Mouse (Mus musculus): Measurements from ENCODE around the gene Plekhm3. TPM values are rescaled to one million over a fixed set of nuclear protein-coding genes. Genes with fewer than 3 reads are reported as not detected.

Plekhm3 gene
- polyA plus RNA-seq, 1 experiment: 4.5 TPM

DNA sequence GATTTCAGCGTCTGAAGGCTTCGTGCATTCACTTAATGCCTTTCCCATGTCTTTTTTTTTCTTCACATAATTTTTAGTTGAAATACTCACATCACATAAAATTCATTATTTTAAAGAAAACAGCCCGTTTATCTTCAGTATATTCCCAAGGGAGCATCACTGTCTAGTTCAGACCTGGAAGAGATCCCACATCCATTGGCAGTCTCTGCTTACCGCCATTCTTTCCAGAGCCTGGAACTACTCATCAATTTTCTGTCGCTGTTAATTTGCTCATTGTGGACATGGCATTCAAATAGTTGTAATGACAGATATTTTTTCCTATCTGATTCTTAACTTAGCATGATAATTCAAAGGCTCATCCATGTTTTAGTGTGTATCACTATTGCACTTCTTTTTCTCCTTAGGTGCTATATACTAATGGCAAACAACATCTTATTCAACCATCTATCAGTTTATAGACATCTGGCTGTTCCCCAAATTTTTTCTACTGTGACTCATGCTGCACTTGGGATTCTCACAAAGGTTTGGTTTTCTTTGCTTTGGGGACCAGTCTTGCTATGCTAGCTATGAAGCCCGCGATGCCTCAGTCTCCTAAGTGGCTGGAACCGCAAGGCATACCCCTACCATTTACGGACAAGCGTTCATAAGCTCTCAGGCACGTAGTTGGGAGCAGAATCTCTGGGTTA lies 96.2 kb downstream of the Plekhm3 start:
- no peak overlapping the region for H3K27ac ChIP-seq (ENCODE audit: control insufficient read depth, insufficient read depth, low read depth, low read length, poor library complexity)
- no peak overlapping the region for H3K4me3 ChIP-seq (replicated peaks; ENCODE audit: control insufficient read depth, low read depth, low read length)
- no peak for TF ChIP-seq CTCF (IDR thresholded peaks at IDR 0.05; ENCODE audit: control insufficient read depth, insufficient read depth, low read length)
- WGBS: 88% methylated on average over 11 of the region's 11 CpGs
- no peaks in the 10 kb centered on the region for H3K4me1 ChIP-seq (ENCODE audit: control insufficient read depth, insufficient read depth, low read length)

DNA sequence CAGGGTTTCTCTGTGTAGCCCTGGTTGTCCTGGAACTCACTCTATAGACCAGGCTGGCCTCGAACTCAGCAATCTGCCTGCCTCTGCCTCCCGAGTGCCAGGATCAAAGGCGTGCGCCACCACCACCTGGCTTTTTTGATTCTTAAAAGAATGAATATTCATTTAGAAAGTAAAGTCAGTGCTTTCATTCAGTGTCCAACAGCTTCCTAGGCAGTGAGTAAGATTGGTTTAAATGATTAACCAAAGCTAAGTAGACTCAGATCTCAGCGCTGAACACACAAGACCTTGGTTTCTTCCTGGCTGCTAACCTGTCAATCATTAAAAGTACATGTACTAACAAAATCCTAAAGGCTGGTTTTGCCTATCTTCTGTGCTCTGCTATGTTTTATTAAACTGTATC lies 96.8 kb downstream of the Plekhm3 start:
- 91% methylated on average over 5 of the region's 5 CpGs for WGBS
- no peak for TF ChIP-seq CTCF (IDR thresholded peaks at IDR 0.05; ENCODE audit: control insufficient read depth, insufficient read depth, low read length)
- TF ChIP-seq POLR2A (IDR thresholded peaks at IDR 0.05; ENCODE audit: borderline replicate concordance, control insufficient read depth, low read depth, low read length): no peak
- Histone ChIP-seq H3K27ac (ENCODE audit: control insufficient read depth, insufficient read depth, low read depth, low read length, poor library complexity) (no peak overlapping the region), H3K4me1 (ENCODE audit: control insufficient read depth, insufficient read depth, low read length) (no peaks in the 10 kb centered on the region), H3K4me3 (replicated peaks; ENCODE audit: control insufficient read depth, low read depth, low read length) (no peak overlapping the region)

DNA sequence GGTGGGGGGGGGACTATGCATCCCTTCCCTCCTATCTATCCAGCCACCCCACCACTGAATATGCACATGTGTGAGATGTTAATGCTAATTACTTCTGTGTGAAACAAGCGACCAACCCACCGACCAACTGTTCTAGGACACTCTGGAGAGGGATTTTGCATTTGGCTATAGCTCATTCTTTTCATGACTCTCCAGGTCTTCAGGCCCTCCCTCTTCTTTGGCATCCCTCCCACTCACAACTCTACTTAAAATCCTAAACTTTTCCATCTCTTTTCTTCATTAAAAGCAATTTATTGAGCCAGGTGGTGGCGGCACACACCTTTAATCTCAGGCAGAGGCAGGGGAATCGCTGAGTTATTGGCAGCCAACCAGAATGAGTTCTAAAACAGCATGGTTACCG lies 101.8 kb downstream of the Plekhm3 start:
- no peak overlapping the region for H3K27ac ChIP-seq (ENCODE audit: control insufficient read depth, insufficient read depth, low read depth, low read length, poor library complexity)
- H3K4me3 ChIP-seq (replicated peaks; ENCODE audit: control insufficient read depth, low read depth, low read length): no peak overlapping the region
- WGBS: 82% methylated on average over 5 of the region's 5 CpGs
- H3K4me1 ChIP-seq (ENCODE audit: control insufficient read depth, insufficient read depth, low read length): no peaks in the 10 kb centered on the region
- no peak for TF ChIP-seq CTCF (IDR thresholded peaks at IDR 0.05; ENCODE audit: control insufficient read depth, insufficient read depth, low read length)
- TF ChIP-seq POLR2A (IDR thresholded peaks at IDR 0.05; ENCODE audit: borderline replicate concordance, control insufficient read depth, low read depth, low read length): no peak

DNA sequence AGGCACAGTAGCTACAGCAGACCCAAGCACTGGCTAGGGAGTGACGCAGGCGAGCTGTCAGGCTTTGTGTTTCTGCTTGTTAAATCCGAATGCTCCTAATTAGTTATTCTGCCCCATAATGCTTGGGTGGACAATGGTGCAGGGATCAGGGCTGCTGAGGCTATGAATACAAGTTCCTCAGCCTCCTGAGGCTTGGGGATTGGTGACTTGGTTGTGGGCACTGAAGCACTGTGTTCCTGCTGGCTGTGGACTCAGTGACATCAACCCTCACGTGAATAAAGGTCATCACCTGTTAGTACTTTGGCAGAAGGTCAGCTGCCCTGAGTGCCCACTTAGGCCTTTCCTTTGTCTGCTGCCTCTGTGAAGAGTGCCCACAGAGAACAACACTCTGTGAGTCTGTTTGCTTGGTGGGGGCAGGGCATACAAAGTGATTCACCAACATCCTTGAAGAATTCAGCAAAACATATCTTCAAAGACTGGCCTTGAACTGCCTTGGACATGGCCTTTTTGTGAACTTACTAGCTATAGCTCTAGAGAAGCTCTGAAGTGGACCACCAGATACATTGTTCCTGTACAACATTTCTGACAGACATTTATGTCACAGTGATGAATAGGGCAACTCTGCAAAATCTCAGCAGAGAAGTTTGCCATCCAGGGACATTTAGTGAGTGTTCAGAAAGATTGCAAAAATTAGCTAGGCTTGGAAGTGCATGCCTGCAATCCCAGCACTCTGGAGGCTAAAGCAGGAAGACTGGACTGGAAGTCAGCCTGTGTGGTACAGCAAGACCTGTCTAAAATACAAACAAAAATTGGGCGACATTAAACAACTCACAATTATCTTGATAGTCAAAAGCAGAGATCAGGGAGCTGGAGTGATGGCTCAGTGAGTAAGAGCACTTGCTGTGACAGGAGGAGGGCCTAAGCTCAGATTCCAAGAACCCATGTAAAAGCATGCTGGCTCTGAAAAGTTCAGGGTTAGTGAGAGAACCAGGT lies 102.6 kb downstream of the Plekhm3 start:
- WGBS: 78% methylated on average over 5 of the region's 5 CpGs
- TF ChIP-seq CTCF (IDR thresholded peaks at IDR 0.05; ENCODE audit: control insufficient read depth, insufficient read depth, low read length) (no peak), POLR2A (IDR thresholded peaks at IDR 0.05; ENCODE audit: borderline replicate concordance, control insufficient read depth, low read depth, low read length) (no peak)
- no peak overlapping the region for H3K4me3 ChIP-seq (replicated peaks; ENCODE audit: control insufficient read depth, low read depth, low read length)
- H3K27ac ChIP-seq (ENCODE audit: control insufficient read depth, insufficient read depth, low read depth, low read length, poor library complexity): no peak overlapping the region
- no peaks in the 10 kb centered on the region for H3K4me1 ChIP-seq (ENCODE audit: control insufficient read depth, insufficient read depth, low read length)

DNA sequence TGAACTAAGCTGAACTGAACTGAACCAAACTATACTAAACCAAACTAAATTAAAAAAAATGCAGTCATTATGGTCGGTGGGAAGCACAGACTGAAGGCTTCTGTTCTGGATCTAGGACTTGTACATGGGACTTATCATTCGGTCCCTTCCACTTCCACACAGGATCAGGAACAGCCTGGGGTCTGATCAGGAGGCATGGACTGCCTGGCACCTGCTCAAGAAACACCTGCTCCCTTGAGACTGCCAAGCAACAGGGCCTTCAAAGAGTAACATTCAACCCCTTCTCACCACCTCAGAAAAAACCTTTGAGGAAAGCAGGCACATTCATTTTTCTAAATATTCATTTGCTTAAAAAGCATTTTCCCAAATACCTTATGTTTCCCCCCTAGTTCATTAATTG lies 103.4 kb downstream of the Plekhm3 start:
- Histone ChIP-seq H3K27ac (ENCODE audit: control insufficient read depth, insufficient read depth, low read depth, low read length, poor library complexity) (no peak overlapping the region), H3K4me3 (replicated peaks; ENCODE audit: control insufficient read depth, low read depth, low read length) (no peak overlapping the region), H3K4me1 (ENCODE audit: control insufficient read depth, insufficient read depth, low read length) (no peaks in the 10 kb centered on the region)
- WGBS: 77% methylated on average over 2 of the region's 2 CpGs
- no peak for TF ChIP-seq POLR2A (IDR thresholded peaks at IDR 0.05; ENCODE audit: borderline replicate concordance, control insufficient read depth, low read depth, low read length)
- no peak for TF ChIP-seq CTCF (IDR thresholded peaks at IDR 0.05; ENCODE audit: control insufficient read depth, insufficient read depth, low read length)

DNA sequence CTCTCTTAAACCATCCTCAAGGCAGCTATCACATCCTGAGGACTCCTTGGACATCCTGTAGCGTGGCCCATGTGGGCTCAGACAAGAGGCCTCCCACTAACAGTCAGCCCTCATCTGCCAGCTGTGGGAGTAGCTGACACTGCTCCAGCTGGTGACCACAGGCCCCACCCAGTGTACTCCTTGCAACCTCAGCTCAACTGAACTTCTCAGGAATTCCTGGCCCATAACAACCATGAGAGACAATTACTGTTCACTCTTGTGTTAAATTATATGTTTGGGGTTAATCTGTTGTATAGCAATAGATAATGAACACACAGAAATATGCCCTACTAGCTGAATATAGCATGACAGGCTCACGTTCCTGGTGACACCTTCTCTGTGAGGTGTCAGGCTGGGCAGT lies 104.4 kb downstream of the Plekhm3 start:
- Histone ChIP-seq H3K4me3 (replicated peaks; ENCODE audit: control insufficient read depth, low read depth, low read length) (no peak overlapping the region), H3K4me1 (ENCODE audit: control insufficient read depth, insufficient read depth, low read length) (no peaks in the 10 kb centered on the region), H3K27ac (ENCODE audit: control insufficient read depth, insufficient read depth, low read depth, low read length, poor library complexity) (no peak overlapping the region)
- TF ChIP-seq POLR2A (IDR thresholded peaks at IDR 0.05; ENCODE audit: borderline replicate concordance, control insufficient read depth, low read depth, low read length): no peak
- no peak for TF ChIP-seq CTCF (IDR thresholded peaks at IDR 0.05; ENCODE audit: control insufficient read depth, insufficient read depth, low read length)
- WGBS: 51% methylated on average over 2 of the region's 2 CpGs

DNA sequence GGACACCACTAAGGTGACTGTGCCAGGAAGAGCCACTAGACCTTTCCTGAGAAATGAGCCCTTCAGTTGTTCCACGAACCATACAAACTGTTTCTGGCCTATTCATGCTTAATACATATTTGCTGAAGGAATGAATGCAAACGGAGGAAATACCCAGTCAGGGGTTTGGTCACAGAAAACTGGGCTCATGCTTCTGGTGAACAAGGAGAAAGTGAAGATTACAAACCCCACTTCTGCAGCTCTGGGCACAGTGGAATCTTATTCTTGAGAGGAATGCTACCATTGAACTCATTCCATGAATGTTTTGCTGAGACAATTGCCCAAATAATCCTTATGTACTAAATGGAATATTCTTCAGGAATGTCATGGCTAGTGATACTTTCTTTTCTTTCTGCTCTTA lies 106.3 kb downstream of the Plekhm3 start:
- Histone ChIP-seq H3K27ac (ENCODE audit: control insufficient read depth, insufficient read depth, low read depth, low read length, poor library complexity) (no peak overlapping the region), H3K4me1 (ENCODE audit: control insufficient read depth, insufficient read depth, low read length) (no peaks in the 10 kb centered on the region), H3K4me3 (replicated peaks; ENCODE audit: control insufficient read depth, low read depth, low read length) (no peak overlapping the region)
- TF ChIP-seq POLR2A (IDR thresholded peaks at IDR 0.05; ENCODE audit: borderline replicate concordance, control insufficient read depth, low read depth, low read length): no peak
- TF ChIP-seq CTCF (IDR thresholded peaks at IDR 0.05; ENCODE audit: control insufficient read depth, insufficient read depth, low read length): no peak
- WGBS: 70% methylated on average over 2 of the region's 2 CpGs

DNA sequence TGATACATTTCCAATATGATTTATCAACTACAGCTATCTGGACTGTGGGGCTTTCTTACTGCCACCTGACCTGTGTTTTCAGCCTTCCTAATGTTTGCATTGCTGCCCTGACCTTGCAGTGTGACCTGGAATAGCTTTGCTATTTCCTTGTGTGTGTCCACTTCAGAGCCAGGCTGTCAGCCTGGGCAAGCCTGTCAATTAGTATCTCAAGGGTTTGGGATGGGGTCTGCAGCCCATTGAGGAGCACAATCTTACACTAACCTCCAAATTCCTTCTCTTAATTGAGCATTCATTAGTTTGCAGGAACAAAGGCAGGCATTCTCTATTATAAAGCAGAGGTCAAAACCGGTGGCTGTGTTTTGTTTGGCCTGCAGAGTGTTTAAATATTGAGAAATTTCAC lies 107.6 kb downstream of the Plekhm3 start:
- 76% methylated on average over 1 of the region's 1 CpGs for WGBS
- Histone ChIP-seq H3K4me1 (ENCODE audit: control insufficient read depth, insufficient read depth, low read length) (no peaks in the 10 kb centered on the region), H3K4me3 (replicated peaks; ENCODE audit: control insufficient read depth, low read depth, low read length) (no peak overlapping the region), H3K27ac (ENCODE audit: control insufficient read depth, insufficient read depth, low read depth, low read length, poor library complexity) (no peak overlapping the region)
- TF ChIP-seq POLR2A (IDR thresholded peaks at IDR 0.05; ENCODE audit: borderline replicate concordance, control insufficient read depth, low read depth, low read length) (no peak), CTCF (IDR thresholded peaks at IDR 0.05; ENCODE audit: control insufficient read depth, insufficient read depth, low read length) (no peak)
